Mouse (Mus musculus) megakaryocyte, adult 5-6 weeks (primary cell): ENCODE measurements around the gene F830045P16Rik. TPM values are rescaled to one million over a fixed set of nuclear protein-coding genes. Genes with fewer than 3 reads are reported as not detected.

Experiments
- ATAC-seq: 2 replicates; pipeline ENCODE4 v1.8.0; 2016; ENCODE audit warnings: mild to moderate bottlenecking, inconsistent platforms; ENCODE audit not compliant: poor library complexity, severe bottlenecking
- total RNA-seq, 2 experiments: library from RNA; stranded (forward) in 1 of 2; stranded (reverse) in 1 of 2; fragments of 153-499, 151-499 nt in 1 of 2; fragments of 221-1000, 200-1000 nt in 1 of 2; gene quantifications; 2 replicates each; pipeline versions ENCODE4 v1.2.3 to v1.2.4; 2015 to 2017

The F830045P16Rik gene
- total RNA-seq, 2 experiments from 2014 or later: not detected

DNA sequence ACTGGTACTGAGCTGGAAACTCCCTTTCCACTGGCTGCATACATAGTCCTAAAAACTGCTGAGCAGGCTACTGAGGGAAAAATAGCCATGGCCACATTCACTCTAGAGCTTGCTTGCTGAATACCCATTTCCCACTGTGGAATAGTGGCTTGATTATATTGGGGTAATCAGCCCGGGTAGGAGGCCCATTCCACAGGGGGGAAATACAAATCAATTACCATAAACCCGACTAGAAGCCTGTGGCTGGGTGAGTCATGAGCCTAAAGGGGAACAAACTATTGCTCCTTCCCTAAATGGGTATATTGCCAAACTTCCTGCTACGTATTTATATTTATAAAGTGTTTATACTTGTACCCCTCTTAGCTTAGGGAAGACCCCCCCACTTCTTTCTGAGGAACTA, 10.4 kb upstream of the F830045P16Rik start:
- ATAC-seq: peak; percentile 80

DNA sequence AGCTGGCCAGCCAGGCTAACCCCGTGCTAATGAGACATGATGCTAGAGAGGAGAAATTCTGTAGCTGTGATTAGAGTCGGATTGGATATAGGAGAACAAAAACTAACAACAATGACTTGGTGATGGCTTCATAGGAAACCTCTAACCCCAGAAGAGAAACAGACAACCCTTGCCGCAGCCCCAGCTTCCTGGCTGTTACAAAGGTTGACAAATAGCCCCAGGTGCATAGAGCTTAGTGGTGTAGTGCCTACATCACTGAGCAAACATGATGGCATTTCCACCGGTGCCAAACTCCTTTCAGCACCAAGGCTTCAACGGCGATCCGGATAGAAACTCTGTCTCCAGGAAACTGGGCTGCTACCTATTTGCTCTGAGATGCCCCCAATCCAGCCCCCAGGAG, 9.2 kb upstream of the F830045P16Rik start:
- peak; percentile 22 for ATAC-seq

DNA sequence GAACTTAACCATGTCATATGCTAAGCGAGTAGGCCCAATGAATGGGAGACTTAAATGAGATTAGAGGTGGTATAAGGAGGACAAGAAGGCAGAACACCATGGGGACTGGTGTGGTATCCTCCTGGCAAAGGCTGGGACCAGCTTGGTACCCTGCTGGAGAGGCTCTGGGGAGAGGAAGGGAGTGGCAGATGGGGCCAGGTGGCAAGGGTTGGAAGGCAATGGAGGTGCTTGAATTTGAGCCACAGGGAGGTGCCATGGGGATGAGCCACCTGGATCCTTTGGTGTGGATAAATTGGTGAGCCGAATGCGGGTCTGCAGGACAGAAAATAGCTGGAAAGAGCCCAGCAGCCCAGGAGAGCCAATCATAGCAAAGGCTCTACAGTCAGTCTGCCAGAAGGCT, 8.5 kb upstream of the F830045P16Rik start:
- ATAC-seq: no peak

DNA sequence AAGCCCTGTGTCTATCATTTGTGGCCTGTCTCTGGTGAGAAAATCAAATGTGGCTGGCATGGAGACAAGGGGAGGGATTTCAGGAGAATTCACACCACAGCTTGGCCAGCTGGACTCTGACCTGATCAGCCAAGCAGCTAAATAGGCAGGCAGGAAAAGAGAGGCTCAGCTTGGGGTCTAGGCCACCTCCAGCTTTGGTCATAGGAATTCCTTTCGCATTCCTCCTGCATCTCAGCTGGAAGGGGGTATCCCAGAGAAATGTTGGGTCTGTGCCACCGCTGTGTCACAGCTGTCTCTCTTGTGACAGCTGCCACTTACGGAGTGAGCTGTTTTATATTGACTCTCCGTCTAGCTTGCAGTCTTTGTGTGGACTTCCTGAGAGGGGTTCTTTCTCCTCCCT, 8.0 kb upstream of the F830045P16Rik start:
- ATAC-seq: no peak

DNA sequence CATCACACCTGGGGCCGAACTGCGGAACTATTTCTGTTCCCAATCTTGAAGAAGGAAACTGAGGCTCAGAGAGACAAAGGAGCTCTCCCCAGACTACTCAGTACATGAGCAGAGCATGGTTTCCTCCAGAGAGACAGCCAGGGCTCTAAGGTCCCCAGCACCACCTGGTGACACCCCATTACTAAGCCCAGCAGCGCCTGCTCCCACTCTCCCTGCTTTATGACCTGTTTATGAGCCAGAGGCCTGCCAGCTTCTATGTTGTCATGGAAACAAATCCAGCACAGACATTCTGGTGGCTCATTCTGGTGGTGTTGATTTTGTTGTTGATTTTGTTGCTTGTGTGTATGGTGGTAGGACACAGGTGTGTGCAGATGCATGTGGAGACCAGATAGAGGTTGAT, 3.6 kb upstream of the F830045P16Rik start:
- ATAC-seq: no peak

DNA sequence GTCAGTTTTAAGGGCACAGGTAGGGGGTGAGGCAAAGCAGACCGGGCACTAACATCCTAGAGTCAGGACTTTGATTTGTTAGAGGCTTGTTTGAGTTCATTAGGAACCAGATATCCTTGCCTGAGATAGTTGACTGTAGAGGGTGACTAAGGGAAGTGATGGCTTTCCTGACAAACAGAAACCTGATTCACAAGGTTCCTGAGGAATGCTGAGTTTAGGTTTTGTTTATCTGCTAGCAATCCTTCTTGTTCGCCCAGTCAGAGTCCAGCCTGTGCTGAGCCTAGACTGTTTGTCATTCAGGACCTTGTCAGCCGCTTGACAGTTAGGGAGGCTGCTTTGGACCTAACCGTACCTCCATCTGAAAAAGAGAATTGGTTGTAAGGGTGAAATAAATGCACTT, 2.8 kb upstream of the F830045P16Rik start:
- no peak for ATAC-seq

DNA sequence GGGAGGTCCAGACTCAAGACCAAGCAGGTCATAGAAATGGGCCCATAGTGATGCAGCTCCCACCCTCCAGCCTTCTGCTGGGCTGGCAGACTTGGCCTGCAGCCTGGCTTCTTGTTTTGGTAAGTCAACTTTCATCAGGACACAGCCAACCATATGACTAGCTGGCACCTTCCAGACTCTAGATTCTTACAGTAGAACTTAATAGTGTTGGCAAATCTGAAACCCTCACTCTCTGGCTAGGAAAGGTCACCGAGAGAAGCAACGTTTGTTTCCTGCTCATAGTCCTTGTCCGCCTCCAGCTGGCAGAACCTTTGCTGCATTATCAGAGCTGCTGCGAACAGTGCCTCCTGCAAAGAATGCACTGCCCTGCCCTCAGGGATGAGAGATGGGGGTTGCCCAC, 1.5 kb upstream of the F830045P16Rik start:
- no peak for ATAC-seq

DNA sequence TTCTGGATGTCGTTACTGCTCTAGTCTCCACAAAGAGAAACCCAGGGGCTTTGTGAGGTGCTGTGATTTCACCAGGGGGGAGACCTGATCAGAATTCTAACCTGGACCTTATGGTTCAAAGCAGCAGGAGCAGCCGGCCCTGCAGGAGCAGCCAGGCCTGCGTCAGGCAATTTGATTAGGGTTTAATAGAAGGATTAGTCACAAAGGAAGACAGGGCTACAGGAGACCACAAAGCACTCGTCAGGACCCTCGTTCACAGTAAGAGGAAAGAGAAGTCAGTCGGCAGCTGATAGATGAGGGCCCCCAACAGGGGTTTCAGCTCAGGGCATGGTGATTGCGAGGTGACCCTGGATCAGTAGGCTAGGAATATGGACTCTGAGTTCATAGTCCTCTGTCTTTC, 958 bp upstream of the F830045P16Rik start:
- ATAC-seq: no peak

DNA sequence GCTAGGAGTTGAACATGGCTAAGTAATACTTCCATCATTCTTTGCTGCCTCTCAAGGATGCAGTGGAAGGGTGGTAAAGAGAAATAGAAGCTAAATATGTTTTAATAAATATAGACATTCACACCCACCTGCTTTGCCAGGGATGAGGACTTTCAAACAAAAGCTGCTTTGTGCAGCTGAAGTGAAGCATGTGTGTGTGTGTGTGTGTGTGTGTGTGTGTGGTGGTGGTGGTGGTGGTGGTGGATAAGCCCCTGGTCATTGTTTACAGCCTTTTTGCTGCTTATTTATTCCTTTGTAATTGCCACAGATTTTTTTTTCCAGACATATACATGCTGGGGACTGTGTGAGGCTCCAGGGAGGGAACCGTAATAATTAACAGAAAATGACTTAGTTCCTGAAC, 524 bp upstream of the F830045P16Rik start:
- no peak for ATAC-seq

DNA sequence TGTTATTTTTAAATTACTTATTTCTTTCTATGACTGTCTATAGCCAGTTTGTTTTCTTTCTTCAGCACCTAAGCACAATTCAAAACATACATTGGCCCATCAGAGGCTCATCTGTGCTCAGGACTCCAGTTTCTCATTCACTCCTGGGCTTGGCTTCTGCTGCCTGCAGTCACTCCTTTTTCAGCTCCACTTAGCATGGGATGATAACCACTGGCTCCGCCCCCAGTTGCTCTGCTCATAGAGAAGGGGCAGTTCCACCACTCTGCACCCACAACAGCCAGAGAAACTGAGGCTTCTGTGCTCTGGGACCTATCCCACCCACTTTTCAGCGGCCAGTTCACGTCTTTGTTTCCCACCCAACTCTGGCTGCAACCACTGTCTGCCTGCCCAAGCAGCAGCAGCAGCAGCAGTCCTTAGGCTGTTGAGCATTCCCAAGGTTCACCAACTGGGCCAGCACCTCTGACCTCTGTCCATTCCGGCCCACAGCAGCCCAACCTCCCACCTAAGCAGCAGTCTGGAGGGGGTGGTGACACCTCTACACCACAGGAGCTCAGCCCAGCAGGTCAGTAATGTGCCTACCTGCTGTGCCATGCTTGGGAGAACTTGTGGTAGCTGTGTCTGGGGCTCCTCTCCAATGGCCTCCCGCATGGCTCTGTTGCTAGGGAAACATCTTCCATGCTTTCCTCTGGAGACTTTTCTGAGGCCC, 1.4 kb downstream of the F830045P16Rik start:
- ATAC-seq: no peak

DNA sequence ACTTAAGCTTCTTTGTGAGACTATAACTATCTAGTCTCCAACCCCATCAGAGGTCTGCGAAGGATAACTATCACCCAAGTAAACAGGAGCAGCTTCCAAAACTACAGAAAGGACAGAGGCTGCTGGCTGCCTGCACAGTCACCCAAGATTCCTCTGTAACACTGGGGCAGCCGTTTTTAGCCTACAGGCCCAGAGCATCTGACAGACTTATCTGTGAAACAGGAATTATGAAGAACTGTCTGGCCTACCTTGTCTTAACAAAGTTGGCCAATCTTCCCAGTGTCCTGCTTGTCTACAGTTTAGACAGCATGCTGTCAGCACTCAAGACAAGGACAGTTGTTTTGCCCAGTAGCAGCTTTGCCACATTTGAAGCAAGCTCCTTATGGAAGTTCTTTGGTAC, 4.5 kb downstream of the F830045P16Rik start:
- no peak for ATAC-seq

DNA sequence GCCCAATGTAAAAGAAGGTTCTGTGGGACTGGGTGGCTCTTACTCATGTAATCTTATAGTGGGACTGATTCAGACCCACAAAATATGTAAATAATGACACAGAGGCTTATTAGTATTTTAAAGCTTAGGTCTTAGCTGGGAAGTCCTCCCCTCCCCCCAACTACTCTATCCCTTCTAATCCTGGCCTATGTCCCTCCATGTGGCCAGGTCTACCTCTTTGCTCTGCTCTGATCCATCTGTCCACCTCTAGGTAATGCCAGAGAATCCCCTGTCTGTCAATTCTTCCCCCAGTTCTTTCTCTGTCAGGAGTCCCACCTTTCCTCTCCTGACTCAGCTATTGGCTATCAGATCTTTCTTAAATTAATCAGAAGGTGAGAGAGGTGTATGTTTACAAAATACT, 5.3 kb downstream of the F830045P16Rik start:
- no peak for ATAC-seq

DNA sequence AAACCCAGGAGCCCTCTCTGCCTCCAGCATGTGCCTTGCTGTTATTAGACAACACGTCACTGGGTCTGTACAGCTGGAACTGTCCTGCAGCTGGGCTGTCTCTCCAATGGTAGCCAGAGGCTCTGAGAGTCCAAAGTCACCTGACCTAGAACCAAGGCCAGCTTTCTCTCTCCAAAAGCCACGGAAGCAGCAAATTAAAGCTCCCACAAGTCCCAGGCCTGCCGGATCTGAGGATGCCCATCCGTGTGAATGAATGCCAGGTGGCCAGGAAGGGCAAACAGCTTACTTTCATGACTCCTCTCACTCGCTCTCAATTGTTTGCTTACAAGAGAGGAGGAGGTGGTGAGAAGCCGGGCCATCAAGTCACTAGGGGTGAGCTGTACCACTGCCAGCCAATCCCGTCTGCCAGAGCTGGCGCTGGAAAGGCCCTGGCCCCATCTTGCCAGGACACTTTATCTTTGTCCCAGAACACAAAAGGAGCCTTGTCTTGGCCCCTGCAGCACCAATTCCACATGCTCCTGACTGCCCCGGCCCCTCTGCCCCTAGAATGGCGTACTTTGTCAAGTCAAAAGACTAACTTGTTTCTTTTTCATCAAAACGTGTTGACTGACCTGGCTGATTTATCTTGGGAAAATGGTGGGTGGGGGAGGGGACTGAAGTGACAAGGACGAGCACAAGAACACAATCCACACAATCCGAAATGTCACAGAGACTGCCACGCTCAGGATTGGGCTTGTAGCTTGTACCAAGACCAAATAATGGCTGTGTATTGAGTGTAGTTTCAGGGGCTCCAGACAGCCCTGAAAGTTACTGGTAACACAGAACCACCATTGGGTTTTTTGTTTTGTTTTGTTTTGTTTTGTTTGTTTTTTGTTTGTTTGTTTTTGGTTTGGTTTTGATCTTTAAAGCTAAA, 6.8 kb downstream of the F830045P16Rik start:
- no peak for ATAC-seq

DNA sequence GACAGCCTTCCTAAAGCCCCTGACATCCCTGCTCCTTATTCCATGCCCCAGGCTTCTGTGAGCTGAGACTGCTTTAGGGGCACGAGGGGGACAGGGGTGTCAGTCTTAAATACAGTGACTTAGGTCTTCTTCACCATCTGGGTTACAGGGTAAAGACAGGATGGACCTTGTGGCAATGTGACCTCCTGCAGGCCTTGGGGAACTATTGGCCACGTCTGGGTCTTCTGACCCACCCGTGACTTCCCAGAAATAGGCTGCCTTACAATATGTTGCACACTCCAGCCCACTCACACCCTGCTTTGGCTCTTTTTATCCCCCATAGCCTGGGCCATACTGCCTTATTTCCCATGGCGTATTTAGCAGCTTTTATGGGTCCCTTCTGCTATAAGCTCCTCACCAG, 8.5 kb downstream of the F830045P16Rik start:
- ATAC-seq: no peak

DNA sequence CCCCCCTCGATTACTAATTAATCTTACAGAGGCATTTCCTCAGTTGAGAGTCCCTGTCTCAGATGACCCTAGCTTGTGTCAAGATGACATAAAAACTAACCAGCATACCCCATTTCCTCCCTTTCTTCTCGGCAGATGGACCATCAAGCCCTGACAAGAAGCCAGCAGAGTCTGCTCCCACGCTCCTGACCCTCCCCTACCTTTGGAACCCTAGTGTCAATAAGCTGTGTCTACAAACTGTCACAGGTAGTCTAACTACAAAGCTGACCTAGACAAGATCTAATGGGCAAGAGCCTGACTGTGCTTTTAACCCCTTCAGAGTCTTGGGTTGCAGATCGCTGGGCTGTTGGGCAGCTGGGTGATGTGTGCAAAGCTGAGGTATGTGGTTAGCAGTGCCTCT, 10.1 kb downstream of the F830045P16Rik start:
- ATAC-seq: no peak

DNA sequence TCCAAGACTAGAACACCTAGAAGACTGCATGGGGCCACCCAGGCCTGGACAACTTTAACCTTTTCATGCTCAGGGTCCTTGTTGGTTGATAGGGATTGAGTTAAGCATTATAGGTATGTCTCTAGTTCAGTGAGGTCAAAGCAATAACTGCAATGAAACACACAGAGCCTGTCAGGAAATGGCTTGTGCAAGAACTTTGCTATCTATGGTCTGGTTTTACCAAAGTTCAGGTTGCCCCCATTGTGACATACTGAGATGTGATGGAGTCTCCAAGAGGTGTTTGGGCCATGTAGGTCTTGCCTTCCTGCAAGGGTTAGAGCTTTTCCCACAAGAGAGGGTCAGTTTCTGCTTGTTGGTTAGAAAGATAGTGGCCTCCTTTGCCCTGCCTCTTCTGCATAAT, 10.8 kb downstream of the F830045P16Rik start:
- ATAC-seq: peak; percentile 47

DNA sequence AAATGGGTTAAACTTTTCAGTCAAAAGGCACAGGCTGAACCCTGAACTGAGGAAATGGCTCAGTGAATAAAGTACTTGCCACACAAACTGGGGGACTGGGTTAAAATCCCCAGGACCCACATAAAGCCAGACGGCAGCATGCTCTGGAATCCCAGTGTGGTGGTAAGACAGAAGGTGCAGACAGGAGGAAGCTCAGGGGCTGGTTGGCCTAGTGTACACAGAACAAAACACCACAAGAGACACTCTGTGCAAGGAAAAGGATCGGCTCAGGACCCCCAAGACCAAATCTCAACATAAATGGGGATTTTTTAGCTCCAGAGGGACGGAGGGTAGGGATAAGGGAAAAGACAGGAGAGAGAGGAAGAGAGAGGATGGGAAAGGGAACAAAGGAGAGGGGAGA, 17.9 kb downstream of the F830045P16Rik start:
- ATAC-seq: no peak

DNA sequence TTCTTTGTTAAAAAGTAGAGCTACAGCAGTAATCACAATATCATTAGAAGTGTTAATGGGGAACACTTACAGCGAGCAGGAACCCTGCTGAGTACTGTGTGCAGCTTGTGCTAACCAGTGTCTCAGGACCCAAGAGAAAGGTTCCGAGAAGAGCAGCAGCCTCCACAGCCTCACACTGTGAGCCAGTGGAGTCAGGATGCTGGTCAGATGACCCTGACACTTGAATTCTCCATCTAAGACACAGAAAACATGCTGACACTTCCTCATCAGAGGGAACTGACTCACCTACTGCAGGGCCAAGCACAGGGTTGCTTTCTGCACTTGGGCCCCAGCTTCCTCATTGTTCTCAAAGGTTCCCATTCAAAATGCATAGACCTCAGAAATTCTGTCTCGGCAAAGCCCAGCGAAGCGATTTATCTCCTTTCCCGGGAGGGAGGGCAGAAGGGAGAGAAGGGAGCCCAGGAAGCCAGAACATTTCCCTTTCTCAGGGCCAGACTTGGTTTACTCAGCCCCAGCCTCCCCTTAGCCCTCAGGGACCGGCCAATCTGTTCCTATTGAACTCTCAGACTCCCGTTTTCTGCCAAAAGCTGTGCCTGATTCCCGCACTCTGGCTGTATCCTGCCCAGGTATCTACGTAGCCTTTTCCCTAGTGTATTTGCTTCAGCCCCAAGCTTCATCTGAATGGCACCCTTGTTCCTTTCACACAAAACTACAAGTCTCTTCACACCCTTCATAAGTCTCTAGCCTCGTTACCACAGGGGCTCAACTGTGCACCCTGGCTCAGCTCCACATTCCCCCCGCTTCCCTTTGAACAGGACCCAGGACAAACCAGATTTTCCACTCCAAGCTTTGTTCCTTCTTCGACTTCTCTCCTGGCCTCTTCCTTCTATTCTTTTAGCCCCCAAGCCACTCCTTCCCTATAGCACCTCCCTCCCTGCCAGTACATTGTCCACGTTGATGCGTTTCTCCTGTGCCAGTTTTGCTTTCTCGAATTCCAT, 21.2 kb downstream of the F830045P16Rik start:
- peak; percentile 95 for ATAC-seq

DNA sequence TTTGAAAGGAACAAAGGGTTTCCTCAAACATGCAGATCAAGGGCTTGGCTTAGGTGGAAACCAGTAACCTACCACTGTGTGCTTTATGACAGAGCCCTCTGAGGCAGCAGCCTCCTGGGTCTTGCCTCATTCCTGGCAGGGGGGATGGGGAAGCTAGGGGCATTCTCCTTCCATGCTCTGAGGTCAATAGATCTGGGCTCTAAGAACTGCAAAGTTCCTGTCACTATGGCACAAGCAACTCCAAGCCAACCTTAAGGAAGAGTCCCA, 22.1 kb downstream of the F830045P16Rik start:
- peak; percentile 31 for ATAC-seq

DNA sequence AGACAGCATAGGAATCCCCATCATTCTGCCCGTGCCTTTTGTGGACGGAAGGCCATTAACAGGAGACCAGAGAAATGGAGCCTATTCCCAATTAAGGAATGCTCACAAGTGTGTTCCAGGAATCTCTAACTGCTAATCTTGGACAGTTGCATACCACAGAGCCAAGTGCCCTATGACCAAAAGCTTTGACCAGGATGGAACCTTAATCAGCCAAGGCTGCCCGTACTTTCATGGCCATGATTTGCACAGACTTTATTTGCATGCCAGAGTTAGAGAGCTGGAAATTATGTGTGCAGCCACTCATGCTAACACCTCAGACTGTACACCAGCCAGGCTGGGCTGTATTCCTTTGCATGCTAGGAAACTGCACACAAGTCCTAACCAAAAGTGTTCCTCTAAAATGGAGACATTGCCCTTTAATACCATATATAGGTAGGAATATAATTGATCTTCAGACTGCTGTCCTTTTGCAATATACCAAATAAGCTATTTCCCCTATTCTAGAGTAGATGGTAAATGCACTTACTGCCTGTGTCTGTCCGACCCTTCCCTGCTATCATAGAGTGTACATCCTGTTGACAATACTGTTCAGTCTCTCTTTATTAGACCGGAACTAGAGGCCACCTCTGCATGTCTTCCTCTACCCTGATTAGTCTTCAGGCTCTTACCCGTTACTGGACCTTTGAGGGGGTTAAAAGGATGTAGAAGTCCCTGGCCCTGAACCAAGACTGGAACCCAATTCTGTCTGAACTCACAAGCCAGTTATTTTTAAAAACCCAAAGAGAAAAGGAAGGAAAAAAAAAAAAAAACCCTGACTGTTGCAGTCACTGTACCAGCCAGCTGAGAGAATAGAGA, 22.6 kb downstream of the F830045P16Rik start:
- ATAC-seq: no peak
